Mouse (Mus musculus) T-helper 17 cell (primary cell): Measurements from ENCODE around the gene Dlk2.

Experiments
- in situ Hi-C, 2 experiments: fragments of 300-600 bp; cut with MboI, MseI; formaldehyde crosslinking; loops; 1 replicate in 1 of 2; 2 replicates in 1 of 2; pipeline ENCODE4 v1.15.1; 2025; ENCODE audit warnings: high pct_unique_total_duplicates in 2 of 2

Gene Dlk2

GRCm38 (mm10) chr17:46297364-46298219 is at the start of gene Dlk2:
Gene Dlk2, plus strand, starts transcription at chr17:46297421.
- in situ Hi-C loops, result no loop called here

GRCm38 (mm10) chr17:46247512-46248188 is 49.6 kb upstream of the Dlk2 start, which contains the start of the genes Polr1c and Yipf3:
Gene Polr1c, minus strand, starts transcription at chr17:46248054.
Gene Yipf3, plus strand, starts transcription at chr17:46248080.
- in situ Hi-C loops, result loop anchor here in 1 of 2 experiments (25.0 kb wide), 1 partner anchor 715 kb away; no protein-coding TSS in a partner anchor

GRCm38 (mm10) chr17:46248189-46248522 is 49.1 kb upstream of the Dlk2 start:
- in situ Hi-C loops, result loop anchor here in 1 of 2 experiments (25.0 kb wide), 1 partner anchor 714 kb away; no protein-coding TSS in a partner anchor

GRCm38 (mm10) chr17:46251174-46251573 is 46.0 kb upstream of the Dlk2 start:
- in situ Hi-C loops, result no loop called here

GRCm38 (mm10) chr17:46252571-46253451 is 44.4 kb upstream of the Dlk2 start:
- in situ Hi-C loops, result no loop called here

- in situ Hi-C loops, result no loop called here
Observed at GRCm38 (mm10) chr17:46253452-46254084, 43.7 kb upstream of the Dlk2 start, which contains the start of gene Lrrc73. Gene Lrrc73, plus strand, starts transcription at chr17:46253531.

- in situ Hi-C loops, result no loop called here
Observed at GRCm38 (mm10) chr17:46254106-46254505, 43.1 kb upstream of the Dlk2 start.

GRCm38 (mm10) chr17:46255147-46255546 is 42.1 kb upstream of the Dlk2 start:
- in situ Hi-C loops, result no loop called here

- in situ Hi-C loops, result no loop called here
Observed at GRCm38 (mm10) chr17:46258279-46259053, 38.8 kb upstream of the Dlk2 start.

GRCm38 (mm10) chr17:46259675-46260074 is 37.5 kb upstream of the Dlk2 start:
- in situ Hi-C loops, result no loop called here

GRCm38 (mm10) chr17:46262201-46262694 is 35.0 kb upstream of the Dlk2 start:
- in situ Hi-C loops, result no loop called here

- in situ Hi-C loops, result no loop called here
Observed at GRCm38 (mm10) chr17:46265502-46265901, 31.7 kb upstream of the Dlk2 start.

- in situ Hi-C loops, result no loop called here
Observed at GRCm38 (mm10) chr17:46265918-46266618, 31.2 kb upstream of the Dlk2 start.

GRCm38 (mm10) chr17:46266986-46267385 is 30.2 kb upstream of the Dlk2 start:
- in situ Hi-C loops, result no loop called here

- in situ Hi-C loops, result no loop called here
Observed at GRCm38 (mm10) chr17:46267511-46267910, 29.7 kb upstream of the Dlk2 start.

- in situ Hi-C loops, result no loop called here
Observed at GRCm38 (mm10) chr17:46268026-46268720, 29.0 kb upstream of the Dlk2 start.

GRCm38 (mm10) chr17:46269771-46270534 is 27.3 kb upstream of the Dlk2 start:
- in situ Hi-C loops, result no loop called here

GRCm38 (mm10) chr17:46272058-46272457 is 25.2 kb upstream of the Dlk2 start:
- in situ Hi-C loops, result no loop called here
